Mouse (Mus musculus) limb, embryonic 13.5 days (tissue): ENCODE results near the gene Rpl3l. TPM values are rescaled to one million over a fixed set of nuclear protein-coding genes. Genes with fewer than 3 reads are reported as not detected.
A peak's percentile ranks its signal among the peaks of the same experiment; 100 is the strongest.
"Not testable (repeated sequence)": the region's sequence is repeated elsewhere in the genome, so short reads cannot be mapped to it uniquely, and the experiment has no call there.

Source experiments
- ATAC-seq: fragments of 200-750 bp; cut with Nextera tagmentation; 2 replicates; pipeline ENCODE4 v1.8.0; 2017; ENCODE audit warnings: low read depth, moderate number of reproducible peaks, moderate TSS enrichment; ENCODE audit not compliant: low FRiP score
- H3K27ac ChIP-seq: fragments of 300-500 bp; sonication (generic); 2 replicates; pipeline ENCODE4 v1.5.1; 2015; ENCODE audit warnings: inconsistent platforms, mild to moderate bottlenecking, moderate library complexity
- H3K27me3 ChIP-seq: fragments of 300-500 bp; sonication (generic); 2 replicates; pipeline ENCODE4 v1.6.1; 2015; ENCODE audit warnings: mild to moderate bottlenecking, inconsistent platforms
- H3K36me3 ChIP-seq: fragments of 300-500 bp; sonication (generic); 2 replicates; pipeline ENCODE4 v1.6.1; 2015; ENCODE audit warnings: inconsistent platforms, mild to moderate bottlenecking, moderate library complexity
- H3K4me1 ChIP-seq: fragments of 300-500 bp; sonication (generic); 2 replicates; pipeline ENCODE4 v1.6.1; 2015; ENCODE audit warnings: inconsistent platforms
- H3K4me2 ChIP-seq: fragments of 300-500 bp; sonication (generic); replicated peaks from 2 replicates; pipeline ENCODE4 v1.6.1; 2015; ENCODE audit warnings: inconsistent platforms, mild to moderate bottlenecking, moderate library complexity
- H3K4me3 ChIP-seq: fragments of 300-500 bp; sonication (generic); 2 replicates; pipeline ENCODE4 v1.5.1; 2015; ENCODE audit warnings: moderate library complexity, mild to moderate bottlenecking, inconsistent platforms
- H3K9ac ChIP-seq: fragments of 300-500 bp; sonication (generic); 2 replicates; pipeline ENCODE4 v1.6.1; 2015; ENCODE audit warnings: mild to moderate bottlenecking, inconsistent platforms
- H3K9me3 ChIP-seq: fragments of 300-500 bp; sonication (generic); 2 replicates; pipeline ENCODE4 v1.6.1; 2016; ENCODE audit warnings: inconsistent platforms
- WGBS: fragments of 180-500 bp; shearing (Covaris S2); methylation state at CpG from one replicate; pipeline ENCODE4 v1.1.7; 2015; 5-methylcytosine and 5-hydroxymethylcytosine counted together
- polyA plus RNA-seq: library from polyadenylated mRNA; unstranded; fragments of >200 nt; fragmentation: Nextera tagmentation; extraction: Ambion mirVana; gene quantifications from 2 replicates; pipeline ENCODE4 v1.2.1, GENCODE M21; 2015

The Rpl3l gene
- polyA plus RNA-seq, 1 experiment from 2014 or later = not detected

- H3K9ac ChIP-seq = peak overlapping the region; percentile 65
- peak overlapping the region; percentile 91 for H3K4me2 ChIP-seq
- H3K27ac ChIP-seq, H3K27me3 ChIP-seq, H3K9me3 ChIP-seq, ATAC-seq: not testable (repeated sequence)
- peaks cover 42% of the 10 kb centered on the region for H3K36me3 ChIP-seq
- peaks cover 34% of the 10 kb centered on the region for H3K4me1 ChIP-seq
- H3K4me3 ChIP-seq = peak overlapping the region; percentile 84
- 59% methylated on average over 7 of the region's 7 CpGs for WGBS
These were observed 6.2 kb upstream of the Rpl3l start for GRCm38 (mm10) chr17:24721383-24721955.

GRCm38 (mm10) chr17:24722220-24722924 lies 5.2 kb upstream of the Rpl3l start:
- WGBS = 31% methylated on average over 13 of the region's 13 CpGs
- Histone ChIP-seq H3K4me1 (peaks cover 34% of the 10 kb centered on the region), H3K9me3 (no peaks in the 10 kb centered on the region), H3K36me3 (peaks cover 33% of the 10 kb centered on the region), H3K4me2 (peak overlapping the region; percentile 91), H3K4me3 (peak overlapping the region; percentile 84), H3K9ac (peak overlapping the region; percentile 78), H3K27ac (no peak overlapping the region), H3K27me3 (no peaks in the 10 kb centered on the region)
- ATAC-seq = no peak

DNA sequence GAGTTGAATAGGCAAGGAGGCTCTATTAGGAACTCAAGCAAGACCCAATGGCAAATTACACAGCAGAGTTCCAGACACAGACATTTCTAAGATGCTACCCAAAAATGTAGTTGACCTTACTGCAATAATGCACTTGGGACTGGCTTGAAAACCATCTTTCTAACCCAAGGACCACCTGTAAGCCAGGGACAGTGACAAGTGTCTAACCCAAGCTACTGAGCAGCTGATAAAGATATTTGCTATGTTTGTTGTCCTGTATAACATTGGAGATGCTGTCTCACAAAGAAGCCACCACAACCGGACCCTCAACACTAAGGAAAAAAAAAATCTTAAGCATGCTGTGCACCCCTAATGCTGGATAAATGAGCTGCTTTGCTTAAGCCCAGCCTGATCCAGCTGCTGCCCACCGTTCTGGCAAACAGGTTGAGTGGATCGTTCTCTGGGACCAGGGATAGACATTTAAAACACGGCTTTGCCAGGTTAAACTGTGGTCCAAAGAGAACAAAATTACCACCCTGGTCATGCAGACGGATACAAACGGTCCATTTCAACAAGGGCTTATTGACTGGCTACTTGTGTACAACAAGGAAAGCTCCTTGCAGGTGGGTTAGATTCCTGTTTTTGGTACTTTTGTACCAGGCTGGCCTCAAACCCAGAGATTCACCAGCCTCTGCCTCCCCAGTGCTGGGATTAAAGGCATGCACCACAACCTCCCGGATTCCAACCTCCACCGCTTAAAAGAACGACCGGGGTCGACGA lies 4.3 kb upstream of the Rpl3l start:
- Histone ChIP-seq H3K4me2 (peak overlapping the region; percentile 91), H3K4me3 (peak overlapping the region; percentile 83), H3K9me3 (no peaks in the 10 kb centered on the region), H3K4me1 (peaks cover 34% of the 10 kb centered on the region), H3K27ac (peak overlapping the region; percentile 79; the same call in 1 of the 2 replicates), H3K9ac (peak overlapping the region; percentile 78), H3K36me3 (peaks cover 24% of the 10 kb centered on the region), H3K27me3 (no peaks in the 10 kb centered on the region)
- 1% methylated on average over 12 of the region's 12 CpGs for WGBS
- no peak for ATAC-seq

DNA sequence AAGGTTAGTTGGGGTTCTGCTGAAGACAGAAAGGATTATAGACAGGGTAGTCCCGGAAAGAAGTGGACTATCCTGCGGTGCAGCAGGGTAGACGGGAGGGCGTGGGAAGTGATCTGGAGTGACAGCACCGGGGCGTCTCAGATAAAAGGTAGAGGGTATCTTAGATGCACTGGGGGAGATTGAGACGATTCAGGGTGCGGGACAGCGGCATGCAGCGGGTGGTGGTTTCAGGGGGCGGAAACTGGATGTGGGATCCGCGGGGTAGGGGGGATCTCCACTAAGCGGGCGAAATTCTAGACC lies 3.8 kb upstream of the Rpl3l start:
- WGBS = under 1% methylated on average over 15 of the region's 15 CpGs
- peak overlapping the region; percentile 83 for H3K4me3 ChIP-seq
- H3K27me3 ChIP-seq = no peaks in the 10 kb centered on the region
- peak overlapping the region; percentile 79; the same call in 1 of the 2 replicates for H3K27ac ChIP-seq
- peaks cover 31% of the 10 kb centered on the region for H3K4me1 ChIP-seq
- peak; percentile 1; the same call in 1 of the 2 replicates for ATAC-seq
- H3K4me2 ChIP-seq = peak overlapping the region; percentile 91
- H3K9ac ChIP-seq = peak overlapping the region; percentile 78
- no peaks in the 10 kb centered on the region for H3K9me3 ChIP-seq
- peaks cover 19% of the 10 kb centered on the region for H3K36me3 ChIP-seq

GRCm38 (mm10) chr17:24724184-24724583 lies 3.4 kb upstream of the Rpl3l start, which contains the start of gene Ndufb10:
Ndufb10 (minus strand) TSS chr17:24724478.
- peaks cover 19% of the 10 kb centered on the region for H3K36me3 ChIP-seq
- peak; percentile 75 for ATAC-seq
- peak within 1 kb of the TSS; percentile 79; the same call in 1 of the 2 replicates for H3K27ac ChIP-seq
- H3K4me3 ChIP-seq = peak within 1 kb of the TSS; percentile 83
- peak within 1 kb of the TSS; percentile 91 for H3K4me2 ChIP-seq
- WGBS = 0% methylated on average over 30 of the region's 30 CpGs
- no peaks in the 10 kb centered on the region for H3K27me3 ChIP-seq
- H3K4me1 ChIP-seq = peaks cover 29% of the 10 kb centered on the region
- peak within 1 kb of the TSS; percentile 78 for H3K9ac ChIP-seq
- no peaks in the 10 kb centered on the region for H3K9me3 ChIP-seq

- no peaks in the 10 kb centered on the region for H3K27me3 ChIP-seq
- H3K4me2 ChIP-seq = no peak overlapping the region
- H3K36me3 ChIP-seq = peaks cover 16% of the 10 kb centered on the region
- no peak overlapping the region for H3K4me3 ChIP-seq
- peaks cover 29% of the 10 kb centered on the region for H3K4me1 ChIP-seq
- 74% methylated on average over 3 of the region's 3 CpGs for WGBS
- no peak overlapping the region for H3K9ac ChIP-seq
- H3K9me3 ChIP-seq = no peaks in the 10 kb centered on the region
- no peak for ATAC-seq
- H3K27ac ChIP-seq = no peak overlapping the region
These were observed 1.8 kb upstream of the Rpl3l start for GRCm38 (mm10) chr17:24725637-24726390.

- WGBS = 72% methylated on average over 17 of the region's 17 CpGs
- Histone ChIP-seq H3K36me3 (no peaks in the 10 kb centered on the region), H3K4me1 (peaks cover 7% of the 10 kb centered on the region), H3K9ac (peak overlapping the region; percentile 25; the same call in 1 of the 2 replicates), H3K4me3 (no peak overlapping the region), H3K27ac (no peak overlapping the region), H3K9me3 (no peaks in the 10 kb centered on the region), H3K4me2 (no peak overlapping the region), H3K27me3 (peaks cover 6% of the 10 kb centered on the region; the same call in 1 of the 2 replicates)
- no peak for ATAC-seq
These were observed 564 bp downstream of the Rpl3l start for GRCm38 (mm10) chr17:24728184-24728583.

- no peak for ATAC-seq
- WGBS = 83% methylated on average over 6 of the region's 6 CpGs
- no peaks in the 10 kb centered on the region for H3K36me3 ChIP-seq
- H3K9me3 ChIP-seq = no peaks in the 10 kb centered on the region
- no peak overlapping the region for H3K4me3 ChIP-seq
- no peak overlapping the region for H3K4me2 ChIP-seq
- no peak overlapping the region for H3K27ac ChIP-seq
- H3K27me3 ChIP-seq = peaks cover 11% of the 10 kb centered on the region; the same call in 1 of the 2 replicates
- H3K4me1 ChIP-seq = 0 out of 2 replicates have a peak, but pooled peaks cover 2% of the 10 kb centered on the region
- H3K9ac ChIP-seq = no peak overlapping the region
These were observed 1.4 kb downstream of the Rpl3l start for GRCm38 (mm10) chr17:24729067-24729466.

DNA sequence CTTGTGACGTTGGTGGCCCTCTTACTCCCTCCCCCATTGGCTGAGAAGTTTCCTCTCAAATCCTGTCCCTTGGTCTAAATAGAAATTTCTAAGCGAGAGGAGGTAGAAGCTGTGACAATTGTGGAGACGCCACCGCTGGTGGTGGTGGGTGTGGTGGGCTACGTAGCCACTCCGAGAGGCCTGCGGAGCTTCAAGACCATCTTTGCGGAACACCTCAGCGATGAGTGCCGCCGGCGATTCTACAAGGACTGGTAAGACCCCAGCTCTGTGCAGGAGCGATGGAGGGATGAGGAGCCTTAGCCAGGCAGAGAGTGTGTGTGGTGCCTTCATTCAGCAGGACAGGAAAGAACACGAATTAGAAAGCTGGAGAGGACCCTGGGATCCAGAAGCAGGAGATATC lies 3.2 kb downstream of the Rpl3l start:
- no peak overlapping the region for H3K27ac ChIP-seq
- no peaks in the 10 kb centered on the region for H3K9me3 ChIP-seq
- no peaks in the 10 kb centered on the region for H3K36me3 ChIP-seq
- H3K4me1 ChIP-seq = peaks cover 1% of the 10 kb centered on the region; the same call in 1 of the 2 replicates
- no peak overlapping the region for H3K9ac ChIP-seq
- peaks cover 11% of the 10 kb centered on the region; the same call in 1 of the 2 replicates for H3K27me3 ChIP-seq
- 77% methylated on average over 14 of the region's 14 CpGs for WGBS
- ATAC-seq = no peak
- H3K4me3 ChIP-seq = no peak overlapping the region
- no peak overlapping the region for H3K4me2 ChIP-seq

GRCm38 (mm10) chr17:24732233-24732935 lies 4.8 kb downstream of the Rpl3l start:
- no peaks in the 10 kb centered on the region for H3K36me3 ChIP-seq
- H3K9me3 ChIP-seq = no peaks in the 10 kb centered on the region
- H3K4me2 ChIP-seq = no peak overlapping the region
- peaks cover 13% of the 10 kb centered on the region for H3K4me1 ChIP-seq
- no peak for ATAC-seq
- H3K4me3 ChIP-seq = no peak overlapping the region
- no peak overlapping the region for H3K27ac ChIP-seq
- H3K9ac ChIP-seq = peak overlapping the region; percentile 26; the same call in 1 of the 2 replicates
- H3K27me3 ChIP-seq = peaks cover 11% of the 10 kb centered on the region; the same call in 1 of the 2 replicates
- 85% methylated on average over 12 of the region's 12 CpGs for WGBS

DNA sequence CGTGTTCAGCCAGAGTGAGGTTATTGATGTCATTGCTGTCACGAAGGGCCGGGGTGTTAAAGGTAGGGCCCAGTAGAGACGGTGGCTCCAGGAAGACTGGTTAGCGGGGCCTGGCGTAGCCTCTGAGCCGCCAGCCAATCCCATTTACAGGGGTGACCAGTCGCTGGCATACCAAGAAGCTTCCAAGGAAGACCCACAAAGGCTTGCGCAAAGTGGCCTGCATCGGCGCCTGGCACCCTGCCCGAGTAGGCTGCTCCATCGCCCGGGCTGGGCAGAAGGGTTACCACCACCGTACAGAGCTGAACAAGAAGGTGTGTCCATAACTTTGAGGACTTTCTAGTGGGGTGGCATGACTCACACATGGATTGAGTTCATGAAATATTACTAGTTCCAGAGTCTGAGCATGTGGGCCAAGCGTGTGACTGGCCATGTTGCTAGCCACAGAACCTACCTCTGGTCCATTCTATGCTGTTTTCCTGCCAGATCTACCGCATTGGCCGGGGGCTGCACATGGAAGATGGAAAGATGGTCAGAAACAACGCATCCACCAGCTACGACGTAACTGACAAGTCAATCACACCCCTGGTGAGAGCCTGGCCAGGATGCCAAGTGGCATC lies 5.9 kb downstream of the Rpl3l start:
- no peaks in the 10 kb centered on the region for H3K9me3 ChIP-seq
- peaks cover 11% of the 10 kb centered on the region; the same call in 1 of the 2 replicates for H3K27me3 ChIP-seq
- no peaks in the 10 kb centered on the region for H3K36me3 ChIP-seq
- no peak overlapping the region for H3K4me2 ChIP-seq
- peaks cover 17% of the 10 kb centered on the region for H3K4me1 ChIP-seq
- H3K27ac ChIP-seq = no peak overlapping the region
- H3K4me3 ChIP-seq = no peak overlapping the region
- H3K9ac ChIP-seq = 0 out of 2 replicates have a peak overlapping the region, but pooled peaks have one; percentile 46
- ATAC-seq = no peak
- WGBS = 88% methylated on average over 21 of the region's 21 CpGs
